Mouse (Mus musculus) liver, embryonic 15.5 days (tissue): ENCODE data around the gene Zmynd8. TPM values are rescaled to one million over a fixed set of nuclear protein-coding genes. Genes with fewer than 3 reads are reported as not detected.
A peak's percentile ranks its signal among the peaks of the same experiment; 100 is the strongest.

Experiments
- ATAC-seq: fragments of 200-750 bp; cut with Nextera tagmentation; 2 replicates; pipeline ENCODE4 v1.8.0; 2017; ENCODE audit warnings: moderate number of reproducible peaks, mild to moderate bottlenecking, moderate library complexity; ENCODE audit not compliant: insufficient read depth
- H3K27ac ChIP-seq: fragments of 300-500 bp; sonication (generic); replicated peaks from 2 replicates; pipeline ENCODE4 v1.5.1; 2015; ENCODE audit warnings: mild to moderate bottlenecking, inconsistent platforms
- H3K27me3 ChIP-seq: fragments of 300-500 bp; sonication (generic); 2 replicates; pipeline ENCODE4 v1.6.1; 2015; ENCODE audit warnings: mild to moderate bottlenecking, inconsistent platforms
- H3K36me3 ChIP-seq: fragments of 300-500 bp; sonication (generic); replicated peaks from 2 replicates; pipeline ENCODE4 v1.6.1; 2015; ENCODE audit warnings: moderate library complexity, mild to moderate bottlenecking, inconsistent platforms
- H3K4me1 ChIP-seq: fragments of 300-500 bp; sonication (generic); replicated peaks from 2 replicates; pipeline ENCODE4 v1.6.1; 2015; ENCODE audit warnings: inconsistent platforms
- H3K4me2 ChIP-seq: fragments of 300-500 bp; sonication (generic); 2 replicates; pipeline ENCODE4 v1.6.1; 2015; ENCODE audit warnings: moderate library complexity, mild to moderate bottlenecking, inconsistent platforms
- H3K4me3 ChIP-seq: fragments of 300-500 bp; sonication (generic); replicated peaks from 2 replicates; pipeline ENCODE4 v1.5.1; 2015; ENCODE audit warnings: mild to moderate bottlenecking, inconsistent platforms
- H3K9ac ChIP-seq: fragments of 300-500 bp; sonication (generic); 2 replicates; pipeline ENCODE4 v1.6.1; 2015; ENCODE audit warnings: moderate library complexity, mild to moderate bottlenecking, inconsistent platforms
- H3K9me3 ChIP-seq: fragments of 300-500 bp; sonication (generic); replicated peaks from 2 replicates; pipeline ENCODE4 v1.6.1; 2016; ENCODE audit warnings: inconsistent platforms
- WGBS: fragments of 180-500 bp; shearing (Covaris S2); methylation state at CpG from one replicate; pipeline ENCODE4 v1.1.7; 2015; ENCODE audit warnings: mixed read lengths; ENCODE audit not compliant: insufficient replicate concordance; 5-methylcytosine and 5-hydroxymethylcytosine counted together
- polyA plus RNA-seq: library from polyadenylated mRNA; unstranded; fragments of >200 nt; fragmentation: Nextera tagmentation; extraction: Ambion mirVana; gene quantifications from 2 replicates; pipeline ENCODE4 v1.2.1, GENCODE M21; 2015

Zmynd8 gene
- 19.1 and 24.6 TPM in 2 replicates for polyA plus RNA-seq

DNA sequence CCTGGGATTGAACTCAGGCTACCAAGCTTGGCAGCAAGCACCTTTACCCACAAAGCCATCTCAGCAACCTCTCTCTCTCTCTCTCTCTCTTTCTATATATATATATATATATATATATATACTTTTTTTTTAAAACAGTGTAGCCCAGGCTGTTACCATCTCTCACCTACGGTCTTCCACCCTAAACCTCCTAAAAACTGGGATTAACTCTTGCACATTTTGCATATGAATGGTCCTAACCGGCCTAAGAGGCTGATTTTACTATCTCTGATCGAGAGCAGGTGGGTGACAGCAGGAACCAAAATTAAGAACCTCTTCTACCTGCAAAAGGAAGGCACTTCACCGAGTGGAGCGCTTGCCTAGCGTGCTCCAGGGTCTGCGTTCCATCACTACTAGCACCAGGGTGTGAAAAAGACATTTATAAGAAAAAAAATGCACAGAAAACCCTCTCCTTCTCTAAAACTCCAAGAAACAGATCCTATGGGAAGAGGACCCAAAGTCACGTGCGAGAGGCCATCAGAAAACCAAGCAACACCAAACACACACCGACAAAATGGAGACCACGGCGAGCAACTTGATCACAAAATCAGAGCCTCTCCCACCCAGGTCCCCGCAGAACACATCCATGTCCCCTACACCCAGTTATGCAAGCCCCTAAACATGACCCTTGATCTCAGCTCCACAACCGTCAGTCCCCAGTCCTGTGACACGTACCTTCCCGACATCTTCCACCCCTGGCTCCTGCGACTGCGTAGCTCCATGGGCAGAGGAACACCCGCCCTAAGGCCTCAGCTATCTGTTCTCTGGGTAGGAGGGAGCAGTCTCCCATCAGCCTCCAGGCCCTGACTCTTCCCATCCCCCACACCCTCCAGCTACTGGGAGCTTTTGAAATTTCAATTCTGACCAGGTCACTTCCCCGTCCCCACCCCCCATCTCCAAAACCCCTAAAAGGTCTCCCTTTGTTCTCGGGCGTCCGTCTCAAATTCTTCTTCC lies at the start of gene Zmynd8:
TSS of gene Zmynd8 (minus strand) at position 815 of the 993 bp plus-strand sequence.
- H3K27ac ChIP-seq = peak within 1 kb of the TSS; percentile 56; the same call in 1 of the 2 replicates
- peak within 1 kb of the TSS; percentile 35 for H3K4me3 ChIP-seq
- WGBS = 59% methylated on average over 23 of the region's 23 CpGs

DNA sequence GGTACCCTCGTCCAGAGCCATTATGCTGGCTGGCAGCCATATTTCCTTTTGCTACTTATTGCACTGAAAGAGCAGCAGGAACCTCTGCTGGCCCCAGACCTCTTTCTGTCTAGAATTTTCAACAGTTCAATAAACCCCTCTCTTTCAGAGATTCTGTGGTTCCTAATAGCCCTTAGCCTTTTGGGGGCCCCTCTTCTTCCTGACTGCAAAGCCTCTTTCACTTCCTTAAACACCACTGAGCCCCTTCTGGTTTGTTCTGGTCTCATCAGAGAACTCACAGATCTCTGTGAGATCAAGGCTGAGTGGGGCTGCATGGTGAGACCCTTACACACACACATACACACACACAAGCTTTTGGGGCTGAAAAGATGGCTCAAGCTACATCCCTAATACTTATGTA lies 49.2 kb upstream of the Zmynd8 start:
- Histone ChIP-seq H3K27ac (peak overlapping the region; percentile 51; the same call in 1 of the 2 replicates), H3K4me3 (no peak overlapping the region), H3K4me2 (no peak overlapping the region), H3K9ac (no peak overlapping the region), H3K27me3 (no peaks in the 10 kb centered on the region), H3K9me3 (no peaks in the 10 kb centered on the region), H3K4me1 (peaks cover 55% of the 10 kb centered on the region), H3K36me3 (no peaks in the 10 kb centered on the region)
- 38% methylated on average over 1 of the region's 1 CpGs for WGBS
- no peak for ATAC-seq

More for the DNA sequence above, at the start of gene Zmynd8:
- Histone ChIP-seq H3K9ac (no peak within 1 kb of the TSS), H3K36me3 (no peaks in the 10 kb centered on the region), H3K9me3 (no peaks in the 10 kb centered on the region), H3K27me3 (no peaks in the 10 kb centered on the region), H3K4me1 (peaks cover 71% of the 10 kb centered on the region), H3K4me2 (peak within 1 kb of the TSS; percentile 43)
- ATAC-seq = peak; percentile 56

DNA sequence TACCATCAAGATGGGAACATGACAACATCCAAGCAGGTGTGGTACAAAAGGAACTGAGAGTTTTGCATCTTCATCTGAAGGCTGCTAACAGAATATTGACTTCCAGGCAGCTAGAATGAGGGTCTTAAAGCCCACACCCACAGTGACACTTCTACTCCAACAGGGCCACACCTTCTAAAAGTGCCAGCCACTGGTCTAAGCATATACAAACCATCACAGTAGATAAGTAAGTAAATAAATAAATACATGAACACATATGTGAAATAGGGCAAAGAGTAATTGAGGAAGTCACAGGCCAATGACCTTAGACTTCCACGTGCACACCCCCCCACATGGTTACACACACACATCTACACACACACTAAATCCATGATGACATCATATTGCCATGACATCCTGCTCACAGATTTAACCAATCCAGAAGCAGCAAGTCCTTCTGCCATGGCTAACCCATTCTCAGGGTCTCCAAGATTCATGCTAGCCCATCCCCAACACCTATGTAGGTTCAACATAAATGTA lies 47.3 kb upstream of the Zmynd8 start:
- no peak overlapping the region for H3K9ac ChIP-seq
- no peaks in the 10 kb centered on the region for H3K9me3 ChIP-seq
- no peaks in the 10 kb centered on the region for H3K36me3 ChIP-seq
- WGBS = 41% methylated on average over 1 of the region's 1 CpGs
- H3K4me3 ChIP-seq = no peak overlapping the region
- no peak for ATAC-seq
- no peaks in the 10 kb centered on the region for H3K27me3 ChIP-seq
- H3K4me2 ChIP-seq = no peak overlapping the region
- H3K27ac ChIP-seq = no peak overlapping the region
- peaks cover 38% of the 10 kb centered on the region for H3K4me1 ChIP-seq

DNA sequence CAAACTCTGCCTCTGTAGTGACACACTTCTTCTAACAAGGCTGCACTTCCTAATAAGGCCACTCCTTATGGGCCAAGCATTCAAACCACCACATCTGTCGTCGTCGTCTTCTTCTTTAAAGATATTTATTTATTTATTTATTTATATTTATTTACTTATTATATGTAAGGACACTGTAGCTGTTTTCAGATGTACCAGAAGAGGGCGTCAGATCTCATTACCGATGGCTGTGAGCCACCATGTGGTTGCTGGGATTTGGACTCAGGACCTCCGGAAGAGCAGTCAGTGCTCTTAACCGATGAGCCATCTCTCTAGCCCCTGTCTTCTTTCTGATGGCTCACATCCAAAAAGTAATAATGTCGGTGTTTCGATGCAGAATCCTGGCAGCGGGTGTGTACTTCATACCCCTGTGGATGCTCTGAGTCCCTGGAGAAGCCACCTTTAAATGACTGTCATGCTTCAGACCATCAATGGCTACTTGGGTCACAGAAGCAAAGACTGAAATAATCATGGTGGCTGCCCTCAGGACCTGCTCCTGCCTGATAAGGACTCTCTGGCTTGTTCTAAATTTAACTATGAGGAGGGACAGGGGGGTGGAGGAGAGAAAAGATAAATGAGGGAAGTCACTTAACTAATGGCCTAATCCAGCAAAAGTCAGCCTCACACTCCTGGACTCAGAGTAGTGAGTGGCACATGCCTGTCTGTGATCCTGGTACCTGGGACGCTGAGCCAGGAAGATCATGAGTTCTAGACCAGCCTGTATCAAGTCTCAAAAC lies 45.9 kb upstream of the Zmynd8 start:
- H3K4me3 ChIP-seq = no peak overlapping the region
- peak; percentile 82 for ATAC-seq
- H3K9me3 ChIP-seq = no peaks in the 10 kb centered on the region
- 52% methylated on average over 11 of the region's 11 CpGs for WGBS
- peak overlapping the region; percentile 35 for H3K4me2 ChIP-seq
- H3K9ac ChIP-seq = no peak overlapping the region
- no peaks in the 10 kb centered on the region for H3K27me3 ChIP-seq
- H3K4me1 ChIP-seq = peaks cover 32% of the 10 kb centered on the region
- H3K27ac ChIP-seq = peak overlapping the region; percentile 67
- H3K36me3 ChIP-seq = no peaks in the 10 kb centered on the region

GRCm38 (mm10) chr2:165943113-165943512 lies 44.3 kb upstream of the Zmynd8 start:
- H3K4me1 ChIP-seq = peaks cover 27% of the 10 kb centered on the region
- no peak for ATAC-seq
- H3K9me3 ChIP-seq = no peaks in the 10 kb centered on the region

GRCm38 (mm10) chr2:165936106-165936505 lies 37.3 kb upstream of the Zmynd8 start:
- H3K9ac ChIP-seq = no peak overlapping the region
- H3K27me3 ChIP-seq = no peaks in the 10 kb centered on the region; the same call in 1 of the 2 replicates
- H3K9me3 ChIP-seq = no peaks in the 10 kb centered on the region
- H3K4me1 ChIP-seq = no peaks in the 10 kb centered on the region
- no peak for ATAC-seq
- H3K4me3 ChIP-seq = no peak overlapping the region
- H3K4me2 ChIP-seq = no peak overlapping the region
- no peak overlapping the region for H3K27ac ChIP-seq
- no peaks in the 10 kb centered on the region for H3K36me3 ChIP-seq
- whole genome bisulfite sequencing = 59% methylated on average over 12 of the region's 12 CpGs

More at GRCm38 (mm10) chr2:165943113-165943512, 44.3 kb upstream of the Zmynd8 start:
- H3K27ac ChIP-seq = no peak overlapping the region
- H3K4me3 ChIP-seq = no peak overlapping the region
- no peaks in the 10 kb centered on the region for H3K36me3 ChIP-seq
- 80% methylated on average over 2 of the region's 2 CpGs for WGBS
- H3K27me3 ChIP-seq = no peaks in the 10 kb centered on the region
- no peak overlapping the region for H3K9ac ChIP-seq
- H3K4me2 ChIP-seq = no peak overlapping the region

DNA sequence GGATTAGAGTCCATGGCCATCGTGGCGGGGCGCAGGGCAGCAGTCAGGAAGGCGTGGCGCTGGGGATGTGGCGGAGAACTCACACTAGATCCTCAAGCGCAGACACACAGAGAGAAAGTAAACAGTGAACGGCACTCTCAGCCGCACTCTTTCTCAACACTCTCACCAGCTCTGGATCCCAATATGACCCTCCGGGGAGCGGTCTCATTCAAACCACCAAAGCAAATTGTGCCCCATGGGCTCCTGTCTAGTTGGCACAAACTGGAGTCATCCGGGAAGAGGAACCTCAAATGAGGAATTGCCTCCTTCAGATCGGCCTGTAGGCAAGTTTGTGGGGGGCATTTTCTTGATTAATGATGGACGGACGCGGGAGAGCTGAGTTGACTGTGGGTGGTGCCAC lies 28.9 kb upstream of the Zmynd8 start:
- Histone ChIP-seq H3K27me3 (no peaks in the 10 kb centered on the region), H3K27ac (no peak overlapping the region), H3K4me3 (no peak overlapping the region), H3K4me2 (no peak overlapping the region), H3K4me1 (peaks cover 17% of the 10 kb centered on the region), H3K9me3 (no peaks in the 10 kb centered on the region), H3K9ac (no peak overlapping the region), H3K36me3 (no peaks in the 10 kb centered on the region)
- ATAC-seq = no peak
- 85% methylated on average over 16 of the region's 16 CpGs for WGBS

DNA sequence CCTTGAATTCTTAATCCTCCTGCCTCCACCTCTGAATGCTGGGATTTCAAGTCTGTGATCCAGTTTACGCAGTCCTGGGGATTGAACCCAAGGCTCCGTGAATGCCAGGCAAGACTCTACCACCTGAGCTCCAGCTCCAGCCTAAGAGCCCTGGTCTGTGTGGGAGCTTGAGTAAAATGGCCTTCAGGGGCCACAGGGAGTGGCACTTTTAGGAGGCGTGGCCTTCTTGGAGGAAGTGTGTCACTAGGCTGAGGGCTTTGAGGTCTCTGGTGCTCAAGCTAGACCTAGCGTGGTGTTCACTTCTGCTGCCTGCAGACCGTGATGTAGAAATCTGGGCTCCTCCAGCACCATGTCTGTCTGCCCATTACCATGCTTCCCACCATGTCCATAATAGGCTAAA lies 27.4 kb upstream of the Zmynd8 start:
- peaks cover 32% of the 10 kb centered on the region for H3K4me1 ChIP-seq
- H3K9ac ChIP-seq = no peak overlapping the region
- H3K4me2 ChIP-seq = no peak overlapping the region
- H3K27ac ChIP-seq = no peak overlapping the region
- H3K4me3 ChIP-seq = no peak overlapping the region
- 69% methylated on average over 5 of the region's 5 CpGs for WGBS
- no peaks in the 10 kb centered on the region for H3K9me3 ChIP-seq
- H3K36me3 ChIP-seq = no peaks in the 10 kb centered on the region
- H3K27me3 ChIP-seq = no peaks in the 10 kb centered on the region
- ATAC-seq = no peak

DNA sequence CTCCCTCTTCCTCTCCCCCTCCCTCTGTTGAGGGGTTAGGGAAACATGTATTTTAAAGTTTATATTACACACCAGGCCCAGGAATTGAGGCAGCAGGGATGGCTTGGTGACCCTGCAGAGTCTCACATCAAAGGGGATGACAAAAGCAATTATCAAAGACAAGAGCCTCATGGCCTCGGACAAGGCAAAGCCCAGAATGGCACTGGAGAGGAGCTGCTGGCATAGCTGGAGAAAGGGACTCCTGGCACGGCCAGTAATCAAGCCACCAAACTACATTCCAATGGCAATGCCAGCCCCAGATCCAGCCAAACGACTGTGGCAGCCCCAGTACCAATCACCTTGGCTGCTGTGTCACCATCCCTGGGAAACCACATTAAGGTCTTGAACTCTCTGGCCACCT lies 26.3 kb upstream of the Zmynd8 start:
- H3K4me3 ChIP-seq = no peak overlapping the region
- no peak for ATAC-seq
- H3K4me2 ChIP-seq = no peak overlapping the region
- H3K27ac ChIP-seq = no peak overlapping the region
- 33% methylated on average over 3 of the region's 3 CpGs for WGBS
- H3K4me1 ChIP-seq = peaks cover 32% of the 10 kb centered on the region
- no peaks in the 10 kb centered on the region for H3K27me3 ChIP-seq
- H3K9me3 ChIP-seq = no peaks in the 10 kb centered on the region
- no peak overlapping the region for H3K9ac ChIP-seq
- no peaks in the 10 kb centered on the region for H3K36me3 ChIP-seq

DNA sequence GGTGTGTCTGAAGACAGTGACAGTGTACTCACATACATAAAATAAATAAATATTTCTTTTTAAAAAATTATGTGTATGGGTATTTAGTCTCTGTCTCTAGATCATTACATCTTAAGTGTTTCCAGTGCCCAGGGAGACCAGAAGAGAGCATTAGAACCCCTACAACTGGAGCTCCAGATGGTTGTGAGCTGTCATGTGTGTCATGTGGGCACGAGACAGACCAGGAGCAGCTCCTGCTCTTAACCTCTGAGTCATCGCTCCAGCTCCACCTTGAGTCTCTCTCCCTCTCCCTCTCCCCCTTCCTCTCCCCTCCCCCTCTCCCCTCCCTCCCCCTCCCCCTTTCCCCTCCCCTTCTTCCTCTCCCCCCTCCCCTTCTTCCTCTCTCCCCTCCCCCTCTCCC lies 25.9 kb upstream of the Zmynd8 start:
- peaks cover 32% of the 10 kb centered on the region for H3K4me1 ChIP-seq
- H3K27me3 ChIP-seq = no peaks in the 10 kb centered on the region
- no peak overlapping the region for H3K9ac ChIP-seq
- WGBS = 12% methylated on average over 2 of the region's 2 CpGs
- ATAC-seq = no peak
- H3K36me3 ChIP-seq = no peaks in the 10 kb centered on the region
- no peaks in the 10 kb centered on the region for H3K9me3 ChIP-seq
- no peak overlapping the region for H3K4me3 ChIP-seq
- H3K4me2 ChIP-seq = no peak overlapping the region
- H3K27ac ChIP-seq = no peak overlapping the region

DNA sequence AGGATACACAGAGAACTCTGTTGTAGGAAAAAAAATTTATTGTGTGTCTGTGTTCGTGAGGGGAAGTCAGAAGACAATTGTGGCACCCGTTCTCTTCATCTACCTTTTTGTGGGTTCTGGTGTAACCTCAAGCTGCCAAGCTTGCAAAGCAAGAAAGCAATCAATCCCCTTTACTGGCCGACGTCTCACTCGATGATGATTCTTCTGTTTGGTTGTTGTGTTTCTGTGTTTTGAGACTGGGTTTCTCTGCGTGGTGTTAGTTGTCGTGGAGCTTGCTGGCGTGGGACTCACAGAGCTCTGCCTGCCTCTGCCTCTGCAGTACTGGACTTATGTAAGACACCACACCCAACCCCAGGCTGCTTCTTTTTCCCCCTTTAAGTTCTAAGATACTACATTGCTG lies 24.9 kb upstream of the Zmynd8 start:
- H3K27me3 ChIP-seq = no peaks in the 10 kb centered on the region
- no peak overlapping the region for H3K4me2 ChIP-seq
- H3K36me3 ChIP-seq = no peaks in the 10 kb centered on the region
- H3K9me3 ChIP-seq = no peaks in the 10 kb centered on the region
- ATAC-seq = no peak
- no peak overlapping the region for H3K9ac ChIP-seq
- H3K4me3 ChIP-seq = no peak overlapping the region
- 0 out of 2 replicates have a peak overlapping the region, but pooled peaks have one; percentile 9 for H3K27ac ChIP-seq
- H3K4me1 ChIP-seq = peaks cover 32% of the 10 kb centered on the region
- 54% methylated on average over 8 of the region's 8 CpGs for WGBS
